Mouse (Mus musculus): ENCODE data around the gene Etv6. TPM values are rescaled to one million over a fixed set of nuclear protein-coding genes. Genes with fewer than 3 reads are reported as not detected.

Gene Etv6
- polyA plus RNA-seq, 1 experiment from 2014 or later: 17.0 TPM

GRCm38 (mm10) chr6:134151853-134152505, 116.5 kb downstream of the Etv6 start:
- Histone ChIP-seq H3K4me3 (no peak overlapping the region), H3K9me3 (no peaks in the 10 kb centered on the region), H3K4me1 (peaks cover 63% of the 10 kb centered on the region), H3K27me3 (replicated peaks; ENCODE audit: low read depth, poor library complexity, severe bottlenecking) (no peaks in the 10 kb centered on the region), H3K36me3 (replicated peaks) (peaks cover 4% of the 10 kb centered on the region; the same call in 1 of the 2 replicates), H3K27ac (replicated peaks) (peak overlapping the region; percentile 19; the same call in 1 of the 2 replicates)
- DNase-seq (ENCODE audit: low spot score): no peak
- 78% methylated on average over 9 of the region's 9 CpGs for WGBS

GRCm38 (mm10) chr6:134152539-134152938, 117.0 kb downstream of the Etv6 start:
- H3K27ac ChIP-seq (replicated peaks): no peak overlapping the region
- no peak overlapping the region for H3K4me3 ChIP-seq
- no peaks in the 10 kb centered on the region for H3K9me3 ChIP-seq
- H3K36me3 ChIP-seq (replicated peaks): peaks cover 4% of the 10 kb centered on the region; the same call in 1 of the 2 replicates
- no peaks in the 10 kb centered on the region for H3K27me3 ChIP-seq (replicated peaks; ENCODE audit: low read depth, poor library complexity, severe bottlenecking)
- WGBS: 87% methylated on average over 6 of the region's 6 CpGs
- H3K4me1 ChIP-seq: peaks cover 67% of the 10 kb centered on the region
- DNase-seq (ENCODE audit: low spot score): no peak

GRCm38 (mm10) chr6:134154746-134155145, 119.2 kb downstream of the Etv6 start:
- 91% methylated on average over 8 of the region's 8 CpGs for WGBS
- peaks cover 4% of the 10 kb centered on the region; the same call in 1 of the 2 replicates for H3K36me3 ChIP-seq (replicated peaks)
- no peak overlapping the region for H3K27ac ChIP-seq (replicated peaks)
- no peak for DNase-seq (ENCODE audit: low spot score)
- peaks cover 61% of the 10 kb centered on the region for H3K4me1 ChIP-seq
- no peak overlapping the region for H3K4me3 ChIP-seq
- H3K27me3 ChIP-seq (replicated peaks; ENCODE audit: low read depth, poor library complexity, severe bottlenecking): no peaks in the 10 kb centered on the region
- no peaks in the 10 kb centered on the region for H3K9me3 ChIP-seq

- WGBS: 33% methylated on average over 8 of the region's 8 CpGs
- Histone ChIP-seq H3K36me3 (replicated peaks) (peaks cover 6% of the 10 kb centered on the region), H3K4me1 (peaks cover 50% of the 10 kb centered on the region), H3K27me3 (replicated peaks; ENCODE audit: low read depth, poor library complexity, severe bottlenecking) (no peaks in the 10 kb centered on the region), H3K27ac (replicated peaks) (peak overlapping the region; percentile 70), H3K4me3 (no peak overlapping the region), H3K9me3 (no peaks in the 10 kb centered on the region)
- peak; percentile 30 for DNase-seq (ENCODE audit: low spot score)
These were observed 120.6 kb downstream of the Etv6 start for GRCm38 (mm10) chr6:134155900-134156623.

GRCm38 (mm10) chr6:134157533-134158115, 122.1 kb downstream of the Etv6 start:
- Histone ChIP-seq H3K9me3 (no peaks in the 10 kb centered on the region), H3K27ac (replicated peaks) (no peak overlapping the region), H3K36me3 (replicated peaks) (peaks cover 15% of the 10 kb centered on the region), H3K4me3 (no peak overlapping the region), H3K27me3 (replicated peaks; ENCODE audit: low read depth, poor library complexity, severe bottlenecking) (no peaks in the 10 kb centered on the region), H3K4me1 (peaks cover 38% of the 10 kb centered on the region)
- DNase-seq (ENCODE audit: low spot score): no peak
- WGBS: 77% methylated on average over 6 of the region's 6 CpGs

DNA sequence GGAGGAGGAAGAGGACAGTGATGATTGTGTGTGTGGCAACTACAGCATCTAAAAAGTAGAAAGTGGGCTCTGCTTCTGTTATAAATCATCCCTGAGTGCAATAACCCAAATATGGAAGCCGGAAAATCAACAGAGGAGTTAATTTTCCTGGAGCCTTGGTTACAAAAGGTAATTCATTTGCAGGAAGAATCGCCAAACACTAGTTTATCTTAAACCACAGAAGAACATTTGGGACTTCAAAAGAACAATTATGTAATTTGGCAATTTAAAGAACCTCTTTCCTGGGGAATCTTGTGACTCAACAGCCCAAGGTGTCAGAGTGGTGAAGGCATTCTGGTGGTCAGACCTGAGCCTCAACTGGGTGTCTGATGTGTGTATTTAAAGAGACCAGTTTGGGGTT, 122.7 kb downstream of the Etv6 start:
- Histone ChIP-seq H3K4me3 (no peak overlapping the region), H3K27me3 (replicated peaks; ENCODE audit: low read depth, poor library complexity, severe bottlenecking) (no peaks in the 10 kb centered on the region), H3K27ac (replicated peaks) (no peak overlapping the region), H3K36me3 (replicated peaks) (peaks cover 18% of the 10 kb centered on the region), H3K4me1 (peaks cover 41% of the 10 kb centered on the region), H3K9me3 (no peaks in the 10 kb centered on the region)
- DNase-seq (ENCODE audit: low spot score): no peak
- WGBS: 84% methylated on average over 2 of the region's 2 CpGs

DNA sequence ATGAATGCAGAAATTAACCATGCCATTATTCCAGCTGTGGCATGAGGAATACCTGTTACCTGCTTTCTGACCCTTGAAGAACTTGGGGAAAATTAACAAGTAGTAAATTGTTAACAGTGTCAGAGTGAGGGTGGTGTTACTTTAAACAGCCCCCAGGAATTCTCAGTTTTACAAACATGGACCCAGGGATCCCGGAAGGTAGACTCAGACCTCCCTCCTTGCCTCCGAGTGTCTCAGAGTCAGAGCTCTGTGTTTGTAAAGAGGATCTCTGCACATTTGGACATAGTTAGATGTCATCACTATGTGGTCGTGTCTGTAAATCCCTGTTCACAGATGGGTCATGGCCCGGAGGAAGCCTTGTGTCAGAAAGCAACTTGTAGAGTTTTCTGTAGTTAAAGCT, 124.2 kb downstream of the Etv6 start:
- H3K27ac ChIP-seq (replicated peaks): no peak overlapping the region
- H3K36me3 ChIP-seq (replicated peaks): peaks cover 18% of the 10 kb centered on the region
- H3K4me3 ChIP-seq: no peak overlapping the region
- no peak for DNase-seq (ENCODE audit: low spot score)
- H3K9me3 ChIP-seq: no peaks in the 10 kb centered on the region
- WGBS: 74% methylated on average over 4 of the region's 4 CpGs
- no peaks in the 10 kb centered on the region for H3K27me3 ChIP-seq (replicated peaks; ENCODE audit: low read depth, poor library complexity, severe bottlenecking)
- peaks cover 36% of the 10 kb centered on the region for H3K4me1 ChIP-seq

GRCm38 (mm10) chr6:134161040-134161439, 125.5 kb downstream of the Etv6 start:
- Histone ChIP-seq H3K9me3 (no peaks in the 10 kb centered on the region), H3K27me3 (replicated peaks; ENCODE audit: low read depth, poor library complexity, severe bottlenecking) (no peaks in the 10 kb centered on the region), H3K27ac (replicated peaks) (no peak overlapping the region), H3K36me3 (replicated peaks) (peaks cover 18% of the 10 kb centered on the region), H3K4me3 (no peak overlapping the region), H3K4me1 (peaks cover 23% of the 10 kb centered on the region)
- WGBS: 88% methylated on average over 13 of the region's 13 CpGs
- no peak for DNase-seq (ENCODE audit: low spot score)

- Histone ChIP-seq H3K4me3 (no peak overlapping the region), H3K4me1 (peaks cover 16% of the 10 kb centered on the region), H3K9me3 (no peaks in the 10 kb centered on the region), H3K36me3 (replicated peaks) (peaks cover 14% of the 10 kb centered on the region), H3K27me3 (replicated peaks; ENCODE audit: low read depth, poor library complexity, severe bottlenecking) (no peaks in the 10 kb centered on the region), H3K27ac (replicated peaks) (no peak overlapping the region)
- no peak for DNase-seq (ENCODE audit: low spot score)
- 98% methylated on average over 1 of the region's 1 CpGs for WGBS
These were observed 127.8 kb downstream of the Etv6 start for GRCm38 (mm10) chr6:134163346-134163745.

DNA sequence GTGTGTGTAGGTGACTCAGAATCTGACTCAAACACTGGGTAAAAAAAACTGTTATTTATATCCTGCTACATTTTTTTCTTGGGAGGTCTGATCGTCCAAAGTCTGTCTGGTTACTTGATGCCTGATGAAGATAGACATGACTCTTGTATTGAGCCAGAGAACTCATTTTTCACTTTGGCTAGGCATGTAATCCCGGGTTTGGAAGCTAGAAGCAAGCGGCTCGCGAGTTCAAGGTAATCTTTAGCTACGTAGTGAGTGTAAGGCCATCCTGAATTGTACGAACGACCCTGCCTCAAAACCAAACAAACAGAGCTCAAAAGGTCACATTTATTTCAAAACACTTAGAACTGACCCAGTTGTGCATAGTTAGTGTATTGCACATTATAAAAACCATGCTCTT, 128.9 kb downstream of the Etv6 start:
- Histone ChIP-seq H3K4me1 (peaks cover 20% of the 10 kb centered on the region), H3K27ac (replicated peaks) (no peak overlapping the region), H3K27me3 (replicated peaks; ENCODE audit: low read depth, poor library complexity, severe bottlenecking) (no peaks in the 10 kb centered on the region), H3K4me3 (no peak overlapping the region), H3K9me3 (no peaks in the 10 kb centered on the region), H3K36me3 (replicated peaks) (peaks cover 14% of the 10 kb centered on the region)
- DNase-seq (ENCODE audit: low spot score): no peak
- WGBS: 75% methylated on average over 8 of the region's 8 CpGs

DNA sequence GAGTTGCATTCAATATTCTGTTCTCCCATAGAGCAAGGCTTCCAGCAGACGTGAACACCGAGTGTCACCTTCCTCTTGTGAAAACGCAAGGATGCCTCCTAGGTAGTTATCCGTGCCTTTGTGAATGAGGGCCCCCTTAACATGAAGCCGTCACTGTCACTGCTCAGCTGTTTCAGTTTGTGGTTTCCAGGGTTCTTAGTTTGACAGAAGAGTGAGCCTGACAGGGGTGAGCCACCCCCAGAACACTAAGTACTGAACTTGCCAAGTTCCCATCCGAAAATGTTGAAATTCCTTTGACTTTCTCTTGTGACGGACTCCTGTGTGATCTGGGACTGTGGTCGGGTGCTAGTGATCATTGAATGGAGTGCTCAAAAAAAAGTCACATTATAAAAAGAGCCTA, 129.5 kb downstream of the Etv6 start:
- H3K9me3 ChIP-seq: no peaks in the 10 kb centered on the region
- H3K27me3 ChIP-seq (replicated peaks; ENCODE audit: low read depth, poor library complexity, severe bottlenecking): no peaks in the 10 kb centered on the region
- no peak for DNase-seq (ENCODE audit: low spot score)
- H3K4me3 ChIP-seq: no peak overlapping the region
- peaks cover 14% of the 10 kb centered on the region for H3K36me3 ChIP-seq (replicated peaks)
- peaks cover 25% of the 10 kb centered on the region for H3K4me1 ChIP-seq
- 76% methylated on average over 8 of the region's 8 CpGs for WGBS
- no peak overlapping the region for H3K27ac ChIP-seq (replicated peaks)

- Histone ChIP-seq H3K27ac (replicated peaks) (no peak overlapping the region), H3K27me3 (replicated peaks; ENCODE audit: low read depth, poor library complexity, severe bottlenecking) (no peaks in the 10 kb centered on the region), H3K4me1 (peaks cover 35% of the 10 kb centered on the region), H3K4me3 (no peak overlapping the region), H3K36me3 (replicated peaks) (0 out of 2 replicates have a peak, but pooled peaks cover 4% of the 10 kb centered on the region), H3K9me3 (no peaks in the 10 kb centered on the region)
- DNase-seq (ENCODE audit: low spot score): no peak
- WGBS: 72% methylated on average over 5 of the region's 5 CpGs
These were observed 132.5 kb downstream of the Etv6 start for GRCm38 (mm10) chr6:134167963-134168362.

DNA sequence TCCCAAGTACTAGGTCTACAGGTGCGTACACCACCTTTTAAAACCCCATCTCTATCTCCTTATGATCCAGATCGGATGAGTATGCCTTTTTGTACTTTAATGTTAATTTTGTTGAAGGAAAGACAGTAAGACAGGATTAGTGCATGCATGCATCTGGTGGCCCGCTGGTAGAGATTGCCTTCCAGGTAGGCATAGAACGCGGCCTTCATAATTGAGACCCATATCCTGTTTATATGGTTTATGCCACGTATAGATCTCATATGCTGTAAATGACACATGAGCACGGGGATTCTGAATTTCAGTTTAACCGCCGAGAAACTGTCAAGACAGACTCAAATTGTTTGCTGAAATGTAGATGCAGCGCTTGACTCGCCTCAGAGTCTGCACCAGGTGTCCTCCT, 133.3 kb downstream of the Etv6 start:
- 0 out of 2 replicates have a peak, but pooled peaks cover 4% of the 10 kb centered on the region for H3K36me3 ChIP-seq (replicated peaks)
- H3K27me3 ChIP-seq (replicated peaks; ENCODE audit: low read depth, poor library complexity, severe bottlenecking): no peaks in the 10 kb centered on the region
- WGBS: 89% methylated on average over 11 of the region's 11 CpGs
- no peak for DNase-seq (ENCODE audit: low spot score)
- H3K4me3 ChIP-seq: no peak overlapping the region
- no peak overlapping the region for H3K27ac ChIP-seq (replicated peaks)
- H3K4me1 ChIP-seq: peaks cover 35% of the 10 kb centered on the region
- no peaks in the 10 kb centered on the region for H3K9me3 ChIP-seq
